Mouse (Mus musculus): Measurements from ENCODE around the gene I830077J02Rik.

I830077J02Rik gene

GRCm38 (mm10) chr3:105892572-105893495 lies 39.6 kb downstream of the I830077J02Rik start:
- peak; percentile 54 to 57 for DNase-seq

DNA sequence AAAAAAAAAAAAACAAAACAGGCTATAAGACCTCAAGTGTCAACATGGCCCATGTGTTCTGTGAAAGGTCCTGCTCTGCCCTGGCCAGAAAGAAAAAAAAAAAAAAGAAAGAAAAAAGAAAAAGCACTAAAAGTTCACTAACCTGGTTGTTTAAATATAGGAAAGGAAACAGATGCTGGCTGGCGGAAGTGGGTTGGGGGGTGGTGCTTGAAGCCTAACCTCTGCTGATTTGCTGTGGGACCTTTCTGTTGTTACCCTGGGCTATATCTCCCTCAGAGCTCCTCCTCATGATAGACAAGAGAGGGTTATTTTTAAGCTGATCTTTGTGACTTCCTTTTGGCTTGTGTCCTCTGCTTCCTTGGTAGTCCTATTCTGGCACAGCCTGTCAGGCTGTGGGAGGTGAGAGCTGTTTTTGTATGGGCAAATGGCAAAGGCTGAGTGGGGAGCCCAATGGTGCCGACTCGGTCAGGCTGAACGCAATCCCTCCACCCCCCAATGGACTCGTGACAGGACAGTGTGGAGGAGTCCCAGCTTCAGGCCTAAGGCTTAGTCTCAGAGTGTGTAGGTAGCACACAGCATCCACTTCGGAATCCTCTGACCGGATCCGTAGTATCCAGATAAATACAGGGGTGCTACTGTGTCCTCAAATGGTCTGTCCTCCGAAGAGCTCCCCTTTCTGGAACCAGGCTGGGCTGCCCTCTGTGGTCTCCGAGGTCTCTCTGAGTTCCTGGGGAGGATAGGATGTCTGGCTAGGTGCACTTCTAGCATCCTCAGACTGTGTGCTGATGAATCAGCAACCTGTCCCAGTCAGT lies 40.5 kb downstream of the I830077J02Rik start:
- DNase-seq, result peak; percentile 43 to 53

DNA sequence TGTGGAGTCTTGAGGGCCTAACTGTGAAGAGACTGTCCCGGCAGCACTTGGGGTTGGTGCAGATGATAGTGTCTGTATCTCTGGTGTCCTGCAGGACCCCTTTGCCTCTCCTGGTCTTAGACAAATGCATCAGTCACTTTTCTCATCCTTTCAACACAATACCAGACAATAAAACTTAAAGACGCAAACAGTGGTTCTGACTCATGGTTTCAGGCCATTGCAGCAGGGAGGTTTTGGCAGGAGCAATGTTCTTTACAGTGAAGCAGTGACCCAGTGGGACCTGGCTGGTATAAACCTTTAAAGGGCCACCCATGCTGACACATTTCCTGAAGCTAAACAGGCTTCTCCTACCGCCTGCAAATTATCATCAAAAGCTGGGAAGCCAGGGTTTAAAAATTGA lies 41.3 kb downstream of the I830077J02Rik start:
- peak in 1 of 2 experiments; percentile 1 for DNase-seq

DNA sequence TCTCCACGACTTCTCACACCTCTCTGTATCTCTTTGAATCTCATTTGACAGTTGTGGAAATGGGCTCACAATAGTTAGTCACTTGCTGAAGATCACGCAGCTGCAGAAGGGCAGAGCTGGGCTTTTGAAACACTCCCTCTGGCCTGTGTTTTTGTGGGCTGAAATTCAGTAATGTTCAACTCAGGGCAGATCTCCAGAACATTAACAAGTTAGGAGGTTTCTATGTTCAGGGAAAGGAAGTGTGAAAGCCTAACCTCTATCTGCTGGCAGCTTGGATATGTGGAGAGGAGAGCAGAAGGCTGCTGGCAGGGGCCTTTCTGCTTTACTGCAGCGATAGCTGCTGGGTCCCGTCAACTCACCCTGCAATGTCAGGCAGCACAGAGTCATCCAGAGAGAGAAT lies 42.2 kb downstream of the I830077J02Rik start:
- DNase-seq, result peak in 1 of 2 experiments; percentile 3

- DNase-seq, result peak in 1 of 2 experiments; percentile 1
These were observed 43.5 kb downstream of the I830077J02Rik start for GRCm38 (mm10) chr3:105888961-105889360.

DNA sequence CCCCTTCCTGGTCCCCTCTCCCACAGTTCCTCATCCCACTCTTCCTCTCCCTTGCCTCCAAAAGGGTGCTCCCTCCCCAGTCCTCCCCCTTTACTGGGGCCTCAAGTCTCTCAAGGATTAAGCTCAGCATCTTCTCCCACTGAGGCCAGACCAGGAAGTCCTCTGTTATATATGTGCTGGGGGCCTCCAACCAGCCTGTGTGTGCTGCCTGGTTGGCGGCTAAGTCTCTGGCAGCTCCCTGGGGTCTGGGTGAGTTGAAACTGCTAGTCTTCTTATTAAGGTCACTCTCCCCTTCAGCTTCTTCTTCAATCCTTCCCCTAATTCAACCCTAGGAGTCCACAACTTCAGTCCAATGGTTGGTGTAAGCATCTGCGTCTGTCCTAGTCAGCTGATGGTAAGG lies 49.4 kb downstream of the I830077J02Rik start:
- DNase-seq, result no peak

DNA sequence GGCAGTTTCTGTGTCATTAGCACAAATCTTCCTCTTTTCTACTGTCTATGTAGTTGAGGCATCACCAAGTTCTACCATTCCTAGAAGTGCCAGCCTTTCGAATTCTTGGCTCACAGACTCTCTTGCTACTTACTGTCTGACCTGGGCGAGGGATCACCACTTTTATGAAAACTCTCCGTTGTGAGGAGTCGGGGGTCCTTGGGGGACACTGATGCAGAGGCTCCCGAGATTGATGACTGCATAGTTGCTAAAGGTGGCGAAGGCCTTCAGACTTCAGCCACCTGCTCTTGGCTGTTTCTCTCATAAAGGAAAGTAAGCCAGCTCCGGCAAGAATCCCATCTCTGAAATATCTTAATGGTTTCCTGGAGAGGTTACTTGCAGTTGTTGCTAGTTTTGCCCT lies 50.4 kb downstream of the I830077J02Rik start:
- DNase-seq, result no peak

DNA sequence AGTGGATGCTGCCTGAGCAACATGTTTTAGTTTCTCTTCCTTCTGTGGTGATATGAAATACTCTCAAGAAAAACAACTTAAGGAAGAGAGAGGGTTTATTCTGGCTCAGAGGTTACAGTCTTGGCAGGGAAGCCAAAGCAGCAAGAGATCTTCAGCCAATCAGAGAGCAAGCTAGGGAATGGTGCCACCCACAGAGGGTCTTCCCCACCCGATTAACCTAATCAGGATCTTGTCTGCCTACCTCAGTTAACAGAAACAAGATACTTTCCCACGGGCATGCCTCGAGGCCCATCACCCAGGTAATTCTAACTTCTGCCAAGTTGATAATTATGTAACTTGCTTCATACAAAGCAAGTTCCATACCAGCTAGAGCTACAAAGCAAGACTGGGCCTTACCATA lies 52.0 kb downstream of the I830077J02Rik start:
- peak in 1 of 2 experiments; percentile 1 for DNase-seq

GRCm38 (mm10) chr3:105878751-105879150 lies 53.7 kb downstream of the I830077J02Rik start:
- DNase-seq, result peak in 1 of 2 experiments; percentile 3

DNA sequence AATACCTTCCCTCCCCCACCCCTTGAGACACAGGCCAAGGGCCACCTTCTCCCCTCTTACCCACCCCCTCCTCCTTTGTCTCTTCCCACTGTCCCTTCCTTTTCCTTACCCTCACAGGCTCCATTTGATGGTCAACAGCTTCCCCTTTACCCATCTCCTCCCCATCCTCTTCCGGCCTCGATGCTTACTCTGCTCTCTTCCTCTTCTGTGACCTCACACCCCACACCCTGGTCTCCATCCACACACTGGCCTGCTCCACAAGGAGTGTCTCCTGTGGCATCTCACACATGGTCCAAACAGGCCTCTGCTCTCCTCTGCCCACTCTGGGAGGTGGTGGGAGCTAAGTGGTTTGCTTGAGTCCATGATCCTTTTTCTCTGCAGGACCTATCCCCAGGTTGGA lies 54.5 kb downstream of the I830077J02Rik start:
- peak; percentile 64 to 76 for DNase-seq

- DNase-seq, result peak in 1 of 2 experiments; percentile 36
These were observed 55.1 kb downstream of the I830077J02Rik start for GRCm38 (mm10) chr3:105877252-105877803.

- no peak for DNase-seq
These were observed 56.4 kb downstream of the I830077J02Rik start for GRCm38 (mm10) chr3:105876022-105876421.
